ENCODE assay signal across 9 mouse cellular contexts in genomic region chr9:43150075-43150474, GRCm38 (mm10). TPM values are rescaled to one million over a fixed set of nuclear protein-coding genes. Genes with fewer than 3 reads are reported as not detected.
A peak's percentile ranks its signal among the peaks of the same experiment; 100 is the strongest.
DNase-seq lines count a peak whose midpoint lies in the region; ATAC-seq and TF ChIP-seq lines count a peak whose summit lies in the region.
"Had no signal": no experiment of that assay in that cellular context is flagged by ENCODE, and none has a peak within 500 bp of the region (broad histone marks: within the 10 kb centered on the region; RNA-seq: fewer than 3 reads in every experiment).

No protein-coding gene starts in this region.

- H3K27me3 ChIP-seq in heart, embryonic 13.5 days (replicated peaks), result peaks cover 51% of the 10 kb centered on the region
- no peaks in the 10 kb centered on the region for H3K27me3 ChIP-seq in lung, postnatal 0 days (replicated peaks; ENCODE audit: insufficient read depth, low read length)
- no peaks in the 10 kb centered on the region for H3K27me3 ChIP-seq in midbrain, embryonic 16.5 days (ENCODE audit: control insufficient read depth, insufficient read depth, low read depth, low read length)
- H3K27me3 ChIP-seq: midbrain, embryonic 12.5 days had no signal

- H3K4me2 ChIP-seq in heart, embryonic 13.5 days, result peak overlapping the region; percentile 61
- no peak overlapping the region for H3K4me2 ChIP-seq in lung, postnatal 0 days (replicated peaks; ENCODE audit: low read depth, low read length)
- H3K4me2 ChIP-seq in midbrain, embryonic 16.5 days (ENCODE audit: low read length), result no peak overlapping the region
- H3K4me2 ChIP-seq: midbrain, embryonic 12.5 days had no signal

- 14% methylated on average over 10 of the region's 10 CpGs for WGBS in heart, embryonic 13.5 days
- 6% methylated on average over 10 of the region's 10 CpGs for WGBS in lung, postnatal 0 days
- 52% methylated on average over 10 of the region's 10 CpGs for WGBS in midbrain, embryonic 16.5 days

- peak; percentile 93 for DNase-seq in heart, adult 11 months
- no peak for DNase-seq in heart, adult 8-10 months (ENCODE audit: low spot score)
- DNase-seq in MEL-GATA-1-ER (ENCODE audit: extremely low read depth, low read depth), result peak; percentile 51
- peak; percentile 24 for DNase-seq in lung, postnatal 0 days (ENCODE audit: low spot score)
- DNase-seq in thymus, postnatal 10 days (ENCODE audit: low spot score in 2 of 2), result no peak

- no peak overlapping the region; the same call in 1 of the 2 replicates for H3K4me3 ChIP-seq in heart, embryonic 13.5 days
- no peak overlapping the region for H3K4me3 ChIP-seq in lung, postnatal 0 days (ENCODE audit: low read depth, low read length)
- no peak overlapping the region for H3K4me3 ChIP-seq in midbrain, embryonic 16.5 days (ENCODE audit: low read depth, low read length)
- H3K4me3 ChIP-seq: midbrain, embryonic 12.5 days had no signal

- H3K36me3 ChIP-seq in heart, embryonic 13.5 days, result no peaks in the 10 kb centered on the region
- no peaks in the 10 kb centered on the region for H3K36me3 ChIP-seq in lung, postnatal 0 days (ENCODE audit: insufficient read depth, low read length)
- no peaks in the 10 kb centered on the region for H3K36me3 ChIP-seq in midbrain, embryonic 16.5 days (ENCODE audit: control insufficient read depth, insufficient read depth, low read length)
- H3K36me3 ChIP-seq: midbrain, embryonic 12.5 days had no signal

- no peak for TF ChIP-seq EP300 in lung, postnatal 0 days (IDR thresholded peaks at IDR 0.05)

- H3K4me1 ChIP-seq in heart, embryonic 13.5 days, result peaks cover 18% of the 10 kb centered on the region
- 0 out of 2 replicates have a peak, but pooled peaks cover 4% of the 10 kb centered on the region for H3K4me1 ChIP-seq in lung, postnatal 0 days (ENCODE audit: insufficient read depth, low read depth, low read length)
- no peaks in the 10 kb centered on the region for H3K4me1 ChIP-seq in midbrain, embryonic 16.5 days (ENCODE audit: control insufficient read depth, insufficient read depth, low read length)
- H3K4me1 ChIP-seq: midbrain, embryonic 12.5 days had no signal

- H3K9me3 ChIP-seq in heart, embryonic 13.5 days, result no peaks in the 10 kb centered on the region
- no peaks in the 10 kb centered on the region for H3K9me3 ChIP-seq in lung, postnatal 0 days (ENCODE audit: low read length)
- no peaks in the 10 kb centered on the region for H3K9me3 ChIP-seq in midbrain, embryonic 16.5 days (replicated peaks; ENCODE audit: control insufficient read depth, low read length, poor library complexity, severe bottlenecking)
- H3K9me3 ChIP-seq: midbrain, embryonic 12.5 days had no signal

- H3K27ac ChIP-seq in heart, embryonic 13.5 days (replicated peaks), result no peak overlapping the region
- H3K27ac ChIP-seq in lung, postnatal 0 days (ENCODE audit: low read length), result no peak overlapping the region
- H3K27ac ChIP-seq in midbrain, embryonic 16.5 days (ENCODE audit: low read length), result no peak overlapping the region
- H3K27ac ChIP-seq: midbrain, embryonic 12.5 days had no signal

- ATAC-seq in heart, embryonic 13.5 days (ENCODE audit: extremely low read depth, insufficient number of reproducible peaks, low FRiP score, low TSS enrichment), result no peak; the same call in 1 of the 2 replicates
- no peak for ATAC-seq in lung, postnatal 0 days
- ATAC-seq in midbrain, embryonic 16.5 days, result no peak
- no peak for ATAC-seq in monocyte, adult 5-6 weeks (replicated peaks; ENCODE audit: insufficient number of reproducible peaks, low FRiP score, low TSS enrichment, poor library complexity, severe bottlenecking)

- no peak for TF ChIP-seq CTCF in lung, postnatal 0 days (IDR thresholded peaks at IDR 0.05)

- 0 out of 2 replicates have a peak overlapping the region, but pooled peaks have one; percentile 5 for H3K9ac ChIP-seq in heart, embryonic 13.5 days
- no peak overlapping the region for H3K9ac ChIP-seq in lung, postnatal 0 days (replicated peaks; ENCODE audit: low read depth)
- H3K9ac ChIP-seq in midbrain, embryonic 16.5 days (ENCODE audit: low read depth, low read length), result no peak overlapping the region
- H3K9ac ChIP-seq: midbrain, embryonic 12.5 days had no signal

RNA-seq across cellular contexts. Expression of gene Tmem136, which starts 33.7 kb away (rescaled TPM):
- total RNA-seq in heart, adult 8-10 months (2022), result 1 to 10 TPM; 3.9 to 7.5 (median 6.6) TPM
- 12.8 and 12.9 TPM in 2 replicates for polyA plus RNA-seq in heart, embryonic 13.5 days (2015; fragmentation: Nextera tagmentation; extraction: Ambion mirVana)
- polyA plus RNA-seq in lung, postnatal 0 days (2015; fragmentation: Nextera tagmentation; extraction: Ambion mirVana), result 2.8 and 3.5 TPM in 2 replicates
- polyA plus RNA-seq in midbrain, embryonic 16.5 days (2015; fragmentation: Nextera tagmentation; extraction: Ambion mirVana), result 11.2 TPM in 2 replicates
- total RNA-seq in monocyte, adult 5-6 weeks (2017), result 0.29 TPM in 1 of 3 replicates, not detected in the others

RNA-seq across cellular contexts. Expression of gene Arhgef12, which starts 43.0 kb away (rescaled TPM):
- 100 to 1,000 TPM; 132 to 160 (median 141) TPM for total RNA-seq in heart, adult 8-10 months (2022)
- 9.2 and 9.7 TPM in 2 replicates for polyA plus RNA-seq in heart, embryonic 13.5 days (2015; fragmentation: Nextera tagmentation; extraction: Ambion mirVana)
- 13.9 and 17.2 TPM in 2 replicates for polyA plus RNA-seq in lung, postnatal 0 days (2015; fragmentation: Nextera tagmentation; extraction: Ambion mirVana)
- polyA plus RNA-seq in midbrain, embryonic 16.5 days (2015; fragmentation: Nextera tagmentation; extraction: Ambion mirVana), result 22.1 and 23.6 TPM in 2 replicates
- total RNA-seq in monocyte, adult 5-6 weeks (2017), result 3.0 to 8.3 TPM (median 3.7 TPM) in 3 replicates

Comparison
In these comparisons a context has a peak if more than half of its experiments do, and no peak if none do; other contexts are left out.
1. DNase-seq: peak in heart, adult 11 months (single experiment), MEL-GATA-1-ER (single experiment) and lung, postnatal 0 days (single experiment); none in heart, adult 8-10 months (single experiment) and thymus, postnatal 10 days (0 of 2).